Mouse (Mus musculus) adrenal gland, adult 8-10 months (tissue): ENCODE measurements around the gene Slc7a14. TPM values are rescaled to one million over a fixed set of nuclear protein-coding genes. Genes with fewer than 3 reads are reported as not detected.

ENCODE experiments used
- DNase-seq: peaks from one replicate; pipeline ENCODE4 v3.0.0; 2022
- total RNA-seq, 4 experiments: library from RNA; stranded (reverse); gene quantifications; 2 replicates each; pipeline ENCODE4 v1.2.4; 2022

The Slc7a14 gene
- total RNA-seq, 4 experiments from 2014 or later: 4.4 to 9.3 (median 6.1) TPM

- no peak for DNase-seq
Observed at GRCm38 (mm10) chr3:31260964-31261346, 49.2 kb downstream of the Slc7a14 start.

- DNase-seq: peak; percentile 69
Observed at GRCm38 (mm10) chr3:31260329-31260963, 49.7 kb downstream of the Slc7a14 start.

- no peak for DNase-seq
Observed at GRCm38 (mm10) chr3:31259553-31260255, 50.5 kb downstream of the Slc7a14 start.

- DNase-seq: no peak
Observed at GRCm38 (mm10) chr3:31254427-31254826, 55.8 kb downstream of the Slc7a14 start.

- DNase-seq: no peak
Observed at GRCm38 (mm10) chr3:31253862-31254261, 56.3 kb downstream of the Slc7a14 start.

GRCm38 (mm10) chr3:31252566-31252965, 57.6 kb downstream of the Slc7a14 start:
- no peak for DNase-seq

- DNase-seq: no peak
Observed at GRCm38 (mm10) chr3:31243478-31243877, 66.7 kb downstream of the Slc7a14 start.

GRCm38 (mm10) chr3:31240840-31241239, 69.3 kb downstream of the Slc7a14 start:
- DNase-seq: no peak

- no peak for DNase-seq
Observed at GRCm38 (mm10) chr3:31239645-31240044, 70.5 kb downstream of the Slc7a14 start.

- peak; percentile 29 for DNase-seq
Observed at GRCm38 (mm10) chr3:31237936-31238335, 72.2 kb downstream of the Slc7a14 start.

- no peak for DNase-seq
Observed at GRCm38 (mm10) chr3:31236146-31236545, 74.0 kb downstream of the Slc7a14 start.

- DNase-seq: peak; percentile 72
Observed at GRCm38 (mm10) chr3:31234356-31234755, 75.8 kb downstream of the Slc7a14 start.

- no peak for DNase-seq
Observed at GRCm38 (mm10) chr3:31233746-31234312, 76.3 kb downstream of the Slc7a14 start.

GRCm38 (mm10) chr3:31229281-31229680, 80.9 kb downstream of the Slc7a14 start:
- DNase-seq: no peak

GRCm38 (mm10) chr3:31228487-31228886, 81.7 kb downstream of the Slc7a14 start:
- DNase-seq: no peak

- no peak for DNase-seq
Observed at GRCm38 (mm10) chr3:31223551-31223950, 86.6 kb downstream of the Slc7a14 start.

GRCm38 (mm10) chr3:31220040-31220439, 90.1 kb downstream of the Slc7a14 start:
- no peak for DNase-seq

GRCm38 (mm10) chr3:31219483-31219882, 90.7 kb downstream of the Slc7a14 start:
- no peak for DNase-seq

GRCm38 (mm10) chr3:31217523-31217922, 92.7 kb downstream of the Slc7a14 start:
- DNase-seq: no peak

- DNase-seq: no peak
Observed at GRCm38 (mm10) chr3:31213802-31214201, 96.4 kb downstream of the Slc7a14 start.

GRCm38 (mm10) chr3:31212205-31213038, 97.8 kb downstream of the Slc7a14 start:
- no peak for DNase-seq

GRCm38 (mm10) chr3:31209001-31209400, 101.2 kb downstream of the Slc7a14 start:
- DNase-seq: no peak

- no peak for DNase-seq
Observed at GRCm38 (mm10) chr3:31208458-31208994, 101.7 kb downstream of the Slc7a14 start.
